Mouse (Mus musculus) megakaryocyte-erythroid progenitor cell, adult 5-6 weeks (primary cell): ENCODE results near the gene Fam213a. TPM values are rescaled to one million over a fixed set of nuclear protein-coding genes. Genes with fewer than 3 reads are reported as not detected.
A peak's percentile ranks its signal among the peaks of the same experiment; 100 is the strongest.

Experiments
- ATAC-seq: replicated peaks from 2 replicates; pipeline ENCODE4 v1.8.0; 2016; ENCODE audit warnings: mild to moderate bottlenecking, inconsistent platforms; ENCODE audit not compliant: severe bottlenecking, poor library complexity, low FRiP score, low TSS enrichment
- total RNA-seq, 2 experiments: library from RNA; stranded (forward) in 1 of 2; stranded (reverse) in 1 of 2; fragments of 200-1000, 215-1000 nt in 1 of 2; fragments of >200 nt in 1 of 2; fragmentation: Nextera tagmentation in 1 of 2; gene quantifications; 2 replicates each; pipeline ENCODE4 v1.2.3; 2014 to 2017

Fam213a gene
- total RNA-seq, 2 experiments from 2014 or later: 70.4 to 75.3 TPM

DNA sequence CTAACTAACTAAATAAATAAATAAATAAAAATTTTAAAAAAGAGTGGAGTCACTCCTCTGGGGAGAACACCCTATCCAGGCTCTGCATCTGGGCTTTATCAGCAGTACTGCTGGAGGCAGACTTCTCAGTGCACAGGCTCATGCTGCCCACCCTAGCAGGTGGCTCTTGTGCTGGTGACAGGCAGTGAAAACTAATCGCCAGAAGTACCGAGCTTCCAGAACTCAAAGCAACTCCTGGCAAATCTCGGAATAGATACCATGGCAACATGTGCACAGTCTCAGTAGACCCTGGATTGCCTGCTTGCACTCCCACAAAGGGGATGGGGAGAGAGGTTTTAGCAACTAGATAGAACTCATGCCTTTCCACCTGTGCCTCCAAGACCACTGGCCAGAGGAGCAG is 6.7 kb downstream of the Fam213a start:
- peak; percentile 82 for ATAC-seq

DNA sequence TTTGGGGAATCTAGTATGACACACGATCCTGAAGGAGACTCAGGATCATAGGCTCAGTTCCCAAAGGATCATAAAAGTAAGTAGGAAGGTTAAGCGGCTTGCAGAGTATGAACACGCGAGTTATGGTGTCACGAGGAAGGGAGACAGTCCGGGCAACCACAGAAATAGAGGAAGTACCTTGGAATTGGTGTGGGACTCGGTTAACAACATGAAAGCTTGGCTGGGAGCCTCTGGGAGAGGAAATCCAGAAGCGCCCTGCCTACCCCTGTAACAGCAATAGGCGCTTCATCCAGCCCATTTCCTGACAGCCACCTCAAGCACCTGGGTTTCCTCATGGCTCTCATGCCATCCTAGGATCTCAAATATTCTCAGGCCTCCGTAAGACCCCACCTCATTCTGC is 7.3 kb downstream of the Fam213a start:
- no peak for ATAC-seq

DNA sequence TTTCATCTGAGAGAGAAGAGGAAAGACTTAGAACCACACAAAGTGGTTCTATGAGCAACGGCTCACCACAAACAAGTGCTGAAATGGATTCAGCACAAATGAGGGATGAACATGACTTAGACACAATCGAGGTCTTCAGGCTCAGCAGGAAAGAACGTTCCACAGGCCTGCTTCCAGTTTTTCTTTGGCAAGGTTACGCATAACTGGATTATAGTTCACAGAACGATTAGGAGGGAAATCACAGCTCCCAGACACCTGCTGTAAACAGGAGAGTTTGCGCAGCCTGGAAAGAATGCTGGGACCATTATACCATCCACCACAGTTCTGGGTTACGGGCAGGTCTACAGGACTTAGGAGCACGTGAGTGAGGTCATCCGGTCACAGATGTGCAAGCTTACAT is 7.9 kb downstream of the Fam213a start:
- no peak for ATAC-seq

DNA sequence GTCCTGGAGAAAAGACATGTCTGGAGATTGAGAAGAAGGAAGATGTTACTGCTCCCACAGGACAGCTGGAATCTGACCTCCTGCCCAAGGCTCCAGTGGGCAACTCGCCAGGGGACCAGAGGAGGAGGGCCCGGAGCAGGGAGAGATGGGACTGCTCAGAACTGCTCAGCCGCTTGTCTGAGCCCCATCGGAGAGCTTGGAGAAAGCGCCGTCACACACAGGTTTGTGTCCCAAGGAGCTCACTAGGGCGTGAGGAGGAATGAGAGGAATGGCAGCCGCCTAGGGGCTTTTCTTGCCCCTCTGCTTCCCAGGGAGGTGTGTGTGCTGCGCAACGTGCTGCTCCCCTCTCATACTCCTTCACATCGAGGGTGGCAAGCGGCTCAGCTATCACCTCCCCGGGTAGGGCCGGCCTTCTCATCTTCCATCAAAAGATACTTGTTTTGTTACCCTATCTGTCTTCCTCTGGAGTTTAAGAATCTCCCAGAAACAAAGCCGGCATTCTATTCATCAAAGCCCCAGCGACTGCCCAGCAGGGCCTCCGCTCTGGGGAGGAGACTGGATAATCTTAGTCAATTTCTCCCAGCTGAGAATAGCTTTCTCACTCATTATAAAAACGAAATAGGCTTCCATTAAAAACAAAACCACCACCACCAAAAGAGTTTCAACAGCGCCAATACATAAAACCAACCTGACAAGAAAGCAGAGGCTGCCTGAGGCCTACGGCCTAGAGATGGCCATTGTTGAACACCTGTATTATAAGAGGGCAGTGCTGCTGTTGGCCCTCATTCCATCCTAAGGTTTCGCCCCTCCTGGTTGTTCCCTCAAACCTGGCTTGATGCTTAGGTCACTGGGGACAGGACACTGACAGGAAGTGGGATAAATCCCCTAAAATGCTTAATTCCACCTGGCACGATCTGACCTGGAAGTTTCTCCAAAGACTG is 9.1 kb downstream of the Fam213a start:
- ATAC-seq: no peak

DNA sequence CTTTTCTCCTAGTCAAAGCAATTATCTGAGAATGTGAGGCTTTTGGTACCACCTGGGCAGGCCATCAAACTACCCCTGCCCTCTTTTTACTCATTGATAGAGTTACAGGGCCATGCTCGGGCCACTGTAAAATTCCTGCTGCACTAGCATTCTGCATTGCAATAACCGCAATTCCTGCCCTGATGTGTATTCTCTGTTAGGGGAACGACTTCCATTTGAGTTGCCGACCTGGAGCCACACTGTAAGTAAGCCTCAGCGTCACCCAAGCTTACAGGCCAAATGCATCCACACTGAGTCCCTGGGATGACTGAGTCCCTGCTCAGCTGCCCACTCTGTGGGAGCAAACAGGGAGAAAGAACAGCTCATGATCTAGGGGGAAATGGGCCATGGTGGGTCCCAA is 12.0 kb downstream of the Fam213a start:
- ATAC-seq: no peak

DNA sequence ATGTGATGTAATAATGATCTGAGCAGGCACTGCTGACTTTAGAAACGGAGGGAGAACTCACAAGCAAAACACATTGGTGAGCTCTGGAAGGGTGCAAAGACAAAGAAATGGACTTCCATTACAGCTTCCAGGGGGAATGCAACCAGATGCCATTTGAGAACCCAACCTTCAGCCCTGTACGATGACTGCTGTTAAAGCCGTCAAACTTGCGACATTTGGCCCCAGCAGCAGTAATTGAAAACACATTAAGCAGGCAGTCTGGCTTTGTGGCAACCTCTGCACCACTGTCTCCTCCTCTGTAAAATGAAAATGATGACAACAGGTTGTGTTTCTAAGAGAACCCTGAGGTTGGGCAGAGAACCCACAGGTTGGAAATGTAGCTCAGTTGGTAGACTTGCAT is 12.8 kb downstream of the Fam213a start:
- ATAC-seq: no peak

DNA sequence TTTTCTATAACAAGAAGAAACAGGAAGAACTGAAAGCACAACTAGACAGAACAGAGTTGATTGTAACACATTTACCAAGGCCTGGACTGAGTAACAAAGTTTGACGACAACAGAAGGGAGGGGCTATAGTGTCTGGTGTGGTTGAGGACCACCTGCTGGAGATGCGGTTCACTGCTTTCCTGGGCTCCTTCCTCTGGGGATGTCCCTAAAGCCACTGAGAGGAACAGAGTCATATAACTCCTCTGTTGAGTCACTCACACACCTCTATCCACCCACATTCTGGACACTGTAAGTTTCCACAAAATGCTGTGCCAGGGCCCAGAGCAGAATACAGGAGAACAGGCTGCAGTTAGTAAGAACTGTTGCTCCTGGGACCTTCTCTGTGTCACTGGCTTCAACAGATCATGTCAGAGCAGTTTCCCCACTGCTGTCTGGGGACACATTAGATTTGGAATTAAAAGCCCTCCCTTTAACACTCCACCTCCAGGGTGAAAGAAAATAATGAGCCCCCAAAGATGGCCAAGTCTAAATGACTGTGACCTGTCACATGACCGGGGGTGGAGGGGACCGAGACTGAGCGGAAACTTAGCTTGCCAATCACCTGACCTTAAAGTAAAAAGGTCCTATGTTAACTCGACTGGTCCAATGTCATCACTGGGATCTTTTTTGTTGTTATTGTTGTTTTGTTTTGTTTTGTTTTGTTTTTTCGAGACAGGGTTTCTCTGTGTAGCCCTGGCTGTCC is 13.5 kb downstream of the Fam213a start:
- ATAC-seq: no peak

DNA sequence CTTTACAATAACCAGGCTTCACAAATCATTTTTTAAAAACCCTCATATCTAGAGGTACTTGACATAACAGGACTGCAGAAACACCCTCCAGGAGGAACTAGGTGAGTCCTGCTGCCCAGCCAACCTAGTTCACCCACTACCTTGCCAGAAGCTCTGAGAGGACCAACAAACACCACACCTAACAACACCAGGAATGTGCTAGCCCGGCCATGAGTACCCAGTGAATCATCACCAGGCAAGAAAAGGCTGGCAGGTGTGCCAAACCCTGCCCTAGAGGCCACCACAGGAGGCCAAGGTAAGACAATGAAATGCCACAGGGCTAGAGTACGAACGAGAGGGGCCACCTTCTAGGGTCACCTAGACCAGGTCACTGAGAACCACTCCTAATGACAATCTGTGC is 17.4 kb downstream of the Fam213a start:
- ATAC-seq: no peak

DNA sequence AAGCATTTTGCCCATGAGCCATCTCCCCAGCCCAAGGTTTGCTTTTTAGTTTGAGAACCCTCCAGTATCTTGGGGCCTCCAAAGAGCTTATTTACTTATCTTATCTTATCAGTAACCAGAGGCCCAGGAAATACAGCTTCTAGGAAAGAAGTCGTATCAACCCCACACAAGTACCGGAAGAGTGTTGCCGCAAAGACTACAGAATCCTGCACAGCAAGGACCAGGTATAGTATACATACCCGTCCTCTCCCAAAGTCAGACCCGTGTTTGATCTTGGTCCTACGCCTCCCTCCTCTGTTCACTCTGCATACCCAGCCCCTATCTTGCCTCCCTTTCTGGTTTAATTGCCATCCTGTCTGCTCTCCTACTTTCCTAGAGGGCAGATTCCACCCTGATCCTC is 21.1 kb downstream of the Fam213a start:
- peak; percentile 69 for ATAC-seq

DNA sequence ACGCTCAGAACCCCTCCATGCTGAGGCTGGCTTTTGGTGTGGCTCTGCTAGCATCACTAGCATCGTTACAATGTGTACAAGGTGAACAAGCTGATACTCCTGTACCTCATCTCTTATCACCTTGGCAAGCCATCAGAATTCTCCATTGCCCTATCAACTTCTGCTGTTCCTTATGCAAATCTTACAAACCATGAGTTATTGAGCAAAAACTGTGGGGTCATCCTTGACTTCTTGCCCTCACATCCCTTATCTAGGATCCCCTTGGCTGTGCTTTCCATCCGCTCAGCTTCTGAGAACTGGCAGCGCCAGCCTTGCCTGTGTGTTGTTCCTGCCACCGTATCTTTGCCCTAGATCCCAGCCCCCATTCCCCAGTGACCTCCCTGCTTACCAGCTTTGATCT is 24.8 kb downstream of the Fam213a start:
- ATAC-seq: peak; percentile 79

DNA sequence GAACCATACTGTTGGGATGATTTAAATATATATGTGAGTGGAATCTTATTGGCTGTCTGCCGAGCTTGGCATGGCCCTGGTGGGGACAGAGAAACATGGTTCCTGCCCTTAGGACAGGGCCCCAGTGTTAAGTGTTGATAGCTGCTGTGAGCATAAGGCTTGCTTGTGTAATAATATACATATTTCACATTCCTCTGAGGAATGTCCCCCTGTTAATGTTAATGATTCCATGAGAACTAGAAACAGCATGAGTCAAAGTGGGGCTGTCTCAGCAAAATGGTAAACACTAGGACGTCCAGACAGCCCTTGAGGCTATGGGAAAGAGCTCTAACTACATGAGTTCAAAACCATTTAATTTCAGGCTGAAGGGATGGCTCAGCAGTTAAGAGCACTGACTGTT is 26.4 kb downstream of the Fam213a start:
- no peak for ATAC-seq

DNA sequence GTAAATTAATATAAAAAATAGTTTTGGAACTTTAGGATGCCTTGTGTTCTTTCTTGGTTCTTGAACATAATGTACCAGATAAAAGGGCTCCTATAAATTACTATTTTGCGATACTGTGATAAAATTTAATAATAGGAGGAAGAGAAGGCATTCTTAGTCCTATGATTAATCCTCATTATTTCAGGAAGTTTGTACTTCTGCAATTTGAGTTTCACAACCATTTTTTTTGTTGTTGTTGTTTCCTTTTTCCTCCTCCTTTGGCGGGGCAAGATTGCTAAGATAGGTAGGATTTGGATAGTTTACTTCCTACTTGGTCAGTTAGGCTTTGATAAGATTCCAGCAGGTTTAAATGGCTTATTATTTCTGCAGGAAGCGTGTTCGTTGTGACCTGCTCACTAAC is 28.0 kb downstream of the Fam213a start:
- ATAC-seq: no peak

DNA sequence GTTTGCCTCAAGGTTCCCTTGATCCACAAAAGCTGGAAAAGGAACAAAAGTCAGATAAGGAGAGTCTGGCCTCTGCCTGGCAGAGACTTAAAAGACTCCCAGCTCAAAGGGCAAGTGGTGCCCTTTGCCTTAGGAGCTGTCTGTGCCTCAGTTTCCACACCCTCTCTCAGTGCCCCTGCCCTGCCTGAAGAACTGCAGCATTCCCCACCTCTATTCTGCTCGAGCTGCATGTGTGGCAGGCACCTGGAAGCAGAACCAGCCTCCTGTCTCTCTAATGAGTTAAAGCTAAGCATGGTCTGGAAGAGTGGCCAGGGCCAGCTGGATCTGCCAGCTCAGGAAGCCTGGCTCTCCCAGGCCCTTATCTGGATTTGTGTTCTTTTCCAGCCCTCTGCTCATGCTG is 33.9 kb downstream of the Fam213a start:
- no peak for ATAC-seq

DNA sequence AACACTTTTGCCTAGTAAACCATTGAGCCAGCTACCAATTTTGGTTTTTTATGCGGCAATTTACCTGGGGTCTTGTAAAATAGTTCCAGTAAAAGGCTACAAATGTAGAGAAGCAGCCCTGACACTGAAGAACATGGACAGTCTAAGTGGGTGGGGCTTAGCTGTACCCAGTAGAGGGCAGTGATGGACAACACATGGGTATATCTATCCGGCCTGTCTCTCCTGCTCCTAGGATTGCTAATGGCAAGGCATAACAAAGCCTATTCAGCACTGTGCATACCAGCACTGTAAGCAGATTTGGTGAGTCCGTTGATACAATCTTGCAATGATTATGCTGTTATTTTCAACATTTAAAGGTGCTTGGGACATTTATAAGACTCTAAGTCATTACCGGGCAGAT is 34.6 kb downstream of the Fam213a start:
- peak; percentile 87 for ATAC-seq

DNA sequence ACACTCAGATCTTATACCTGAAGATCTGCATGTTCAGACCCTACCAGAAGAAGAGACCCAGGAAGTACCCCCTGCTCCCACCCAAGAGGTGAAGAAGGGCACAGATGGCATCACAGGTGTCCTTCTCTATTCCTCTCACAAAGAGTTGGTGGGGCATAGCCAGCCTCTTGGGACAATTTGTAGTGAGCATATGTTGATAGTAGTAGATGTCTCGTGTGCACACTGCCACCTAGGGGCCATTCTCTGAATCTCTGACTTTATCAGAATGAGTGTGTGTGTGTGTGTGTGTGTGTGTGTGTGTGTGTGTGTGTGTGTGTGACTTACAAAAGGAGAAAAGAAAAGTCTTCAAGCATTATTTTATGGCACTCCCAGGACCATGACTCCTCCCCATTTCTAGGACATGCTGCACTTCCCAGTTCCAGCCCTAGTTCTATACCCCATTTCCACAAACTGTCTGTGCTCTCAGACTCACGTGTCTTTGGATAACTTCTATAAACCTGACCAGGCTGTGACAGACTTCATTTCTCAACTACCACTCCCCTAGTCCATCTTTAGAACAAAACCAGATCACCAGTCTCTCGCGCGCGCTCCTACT is 38.4 kb downstream of the Fam213a start:
- ATAC-seq: peak; percentile 78

DNA sequence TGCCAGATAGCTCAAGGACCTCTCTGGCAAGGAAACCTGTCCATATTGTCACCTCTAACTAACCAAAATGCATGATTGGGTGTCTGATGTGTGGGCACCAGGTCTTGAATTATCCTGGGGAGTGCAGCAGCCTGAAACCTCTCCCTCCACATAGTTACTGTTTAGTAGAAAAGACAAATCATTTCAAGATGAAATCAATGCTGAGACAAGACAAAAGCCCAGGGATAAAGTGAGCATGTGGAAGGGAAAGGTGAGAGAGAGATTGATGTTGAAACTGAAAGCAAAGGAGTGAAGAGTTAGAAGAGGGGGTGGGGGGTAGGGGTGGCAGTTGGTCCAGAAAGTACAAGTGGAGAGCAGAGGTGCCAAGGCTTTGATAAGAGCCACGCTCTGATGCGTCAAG is 45.5 kb downstream of the Fam213a start:
- ATAC-seq: no peak

DNA sequence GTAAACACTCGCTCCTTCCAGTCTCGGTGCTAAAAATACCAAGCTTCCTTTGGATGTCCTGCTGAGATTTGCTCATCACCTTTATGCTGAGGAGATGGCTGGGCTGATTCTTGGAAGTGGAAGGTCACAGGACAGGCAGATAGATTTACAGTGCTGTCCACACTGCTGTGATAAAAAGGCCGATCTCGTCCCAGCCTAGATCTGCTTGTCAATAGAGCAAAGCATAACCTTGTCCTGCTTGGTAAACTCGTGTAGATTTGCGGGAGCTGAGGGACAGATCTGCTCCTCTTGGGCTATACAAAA is 46.0 kb downstream of the Fam213a start:
- ATAC-seq: no peak

DNA sequence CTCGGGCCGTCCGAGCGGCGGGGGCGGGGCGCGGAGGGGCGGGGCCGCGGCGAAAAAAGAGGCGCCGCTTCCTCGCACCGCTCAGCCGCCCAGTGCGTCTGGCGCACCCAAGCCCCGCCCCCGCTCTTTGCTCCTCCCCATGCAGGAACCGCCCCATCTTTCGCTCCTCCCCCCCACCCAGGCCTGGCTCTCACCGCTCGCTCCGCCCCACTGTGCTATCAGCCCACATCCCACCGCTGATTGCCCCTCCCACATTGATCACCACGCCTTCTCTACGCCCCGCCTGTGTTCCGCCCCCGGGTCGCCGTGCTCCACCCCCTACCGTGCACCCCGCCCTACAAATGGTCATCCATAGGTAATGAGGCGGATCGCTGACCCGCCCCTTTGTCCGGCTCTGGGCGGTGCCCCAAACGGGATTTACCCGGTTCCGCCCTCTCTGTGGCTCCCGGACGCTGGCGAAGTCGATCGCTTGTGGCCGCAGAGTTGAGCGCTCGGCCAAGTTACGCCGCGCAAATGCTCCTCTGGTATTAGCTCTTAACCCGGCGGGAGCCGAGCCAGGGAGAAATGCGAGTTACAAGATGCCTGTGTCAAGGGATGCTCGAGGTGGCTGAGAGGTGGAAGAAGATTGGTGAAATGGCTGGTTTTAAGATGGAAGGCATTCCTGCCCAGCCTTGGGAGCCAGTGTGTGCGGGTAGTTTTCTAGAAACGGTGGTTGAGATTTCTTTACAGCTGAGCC is 46.6 kb downstream of the Fam213a start:
- peak; percentile 87 for ATAC-seq

DNA sequence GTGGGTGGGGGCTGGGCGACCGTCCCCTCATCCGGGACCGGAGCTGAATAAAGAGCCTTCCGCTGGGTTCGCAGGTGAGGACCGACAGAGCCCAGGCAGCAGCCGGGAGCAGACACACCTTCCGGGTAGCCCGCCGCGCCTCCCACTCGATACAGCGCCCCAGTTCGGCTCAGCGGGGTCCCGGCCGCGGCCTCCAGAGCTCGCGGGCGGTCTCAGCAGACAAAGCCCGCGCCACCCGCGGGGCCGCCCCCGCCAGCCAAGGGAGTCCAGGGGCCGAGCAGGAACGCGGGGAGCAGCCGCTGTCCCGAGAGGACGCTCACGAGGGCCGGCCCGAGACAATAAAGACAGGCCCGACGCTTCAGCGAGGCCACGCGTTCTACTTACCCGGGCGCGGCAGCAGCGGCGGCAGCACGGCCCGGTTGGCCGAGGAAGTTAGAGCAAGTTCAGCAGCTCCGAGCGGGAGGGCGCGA is 47.2 kb downstream of the Fam213a start, which contains the start of gene Tspan14:
Gene Tspan14 (minus strand): TSS at position 416 of the 470 bp plus-strand sequence.
- ATAC-seq: peak; percentile 7
